17 mouse cellular contexts compared by ENCODE assay signal in genomic region chr2:74731799-74732512, GRCm38 (mm10). TPM values are rescaled to one million over a fixed set of nuclear protein-coding genes. Genes with fewer than 3 reads are reported as not detected.
DNase-seq lines count a peak whose midpoint lies in the region; ATAC-seq lines count a peak whose summit lies in the region.
"Had no signal": no experiment of that assay in that cellular context is flagged by ENCODE, and none has a peak within 500 bp of the region (broad histone marks: within the 10 kb centered on the region; RNA-seq: fewer than 3 reads in every experiment).

No protein-coding gene starts in this region.

- peaks cover 2% of the 10 kb centered on the region; the same call in 1 of the 2 replicates for H3K27me3 ChIP-seq in kidney, embryonic 14.5 days (ENCODE audit: control insufficient read depth, insufficient read depth, low read length)
- H3K27me3 ChIP-seq in hindbrain, embryonic 10.5 days (ENCODE audit: insufficient read depth, poor library complexity, severe bottlenecking), result peaks cover 100% of the 10 kb centered on the region
- H3K27me3 ChIP-seq in hindbrain, embryonic 15.5 days, result peaks cover 54% of the 10 kb centered on the region
- no peaks in the 10 kb centered on the region for H3K27me3 ChIP-seq in neural tube, embryonic 13.5 days

- H3K27ac ChIP-seq in kidney, embryonic 14.5 days (ENCODE audit: low read depth, low read length), result peak overlapping the region; percentile 88
- H3K27ac ChIP-seq in hindbrain, embryonic 10.5 days, result peak overlapping the region; percentile 76
- peak overlapping the region; percentile 91 for H3K27ac ChIP-seq in hindbrain, embryonic 15.5 days (replicated peaks)
- peak overlapping the region; percentile 99 for H3K27ac ChIP-seq in neural tube, embryonic 13.5 days (replicated peaks)

- no peaks in the 10 kb centered on the region for H3K9me3 ChIP-seq in kidney, embryonic 14.5 days (ENCODE audit: control insufficient read depth, low read length)
- H3K9me3 ChIP-seq in hindbrain, embryonic 10.5 days, result no peaks in the 10 kb centered on the region
- H3K9me3 ChIP-seq in hindbrain, embryonic 15.5 days, result no peaks in the 10 kb centered on the region
- no peaks in the 10 kb centered on the region for H3K9me3 ChIP-seq in neural tube, embryonic 13.5 days

- H3K4me2 ChIP-seq in kidney, embryonic 14.5 days (replicated peaks; ENCODE audit: low read depth, low read length), result peak overlapping the region; percentile 74
- peak overlapping the region; percentile 57 for H3K4me2 ChIP-seq in hindbrain, embryonic 15.5 days
- peak overlapping the region; percentile 68 for H3K4me2 ChIP-seq in neural tube, embryonic 13.5 days

- peak overlapping the region; percentile 67 for H3K9ac ChIP-seq in kidney, embryonic 14.5 days (ENCODE audit: low read depth, low read length)
- H3K9ac ChIP-seq in hindbrain, embryonic 15.5 days, result peak overlapping the region; percentile 53
- peak overlapping the region; percentile 86 for H3K9ac ChIP-seq in neural tube, embryonic 13.5 days
- H3K9ac ChIP-seq: lung, embryonic 14.5 days had no signal

- WGBS in kidney, embryonic 14.5 days, result 19% methylated on average over 9 of the region's 9 CpGs
- WGBS in hindbrain, embryonic 10.5 days, result 2% methylated on average over 9 of the region's 9 CpGs
- 3% methylated on average over 9 of the region's 9 CpGs for WGBS in hindbrain, embryonic 15.5 days
- WGBS in neural tube, embryonic 13.5 days, result 6% methylated on average over 9 of the region's 9 CpGs

- no peak for ATAC-seq in kidney, embryonic 14.5 days (ENCODE audit: low FRiP score, low TSS enrichment)
- no peak for ATAC-seq in hindbrain, embryonic 15.5 days (ENCODE audit: low FRiP score, low read depth)
- no peak for ATAC-seq in neural tube, embryonic 13.5 days (ENCODE audit: low read depth)

- no peak for DNase-seq in kidney, postnatal 4 days
- DNase-seq in hindbrain, embryonic 10.5 days (ENCODE audit: low spot score), result peak; percentile 30
- DNase-seq in Muller cell, postnatal 12 days (ENCODE audit: inconsistent ontology term), result no peak
- no peak for DNase-seq in right cerebral cortex, adult 2 months (ENCODE audit: low spot score in 2 of 2)
- DNase-seq: adrenal gland, postnatal 36 days; heart, adult 11 months; kidney, adult 11 months; lung, embryonic 14.5 days; midbrain, embryonic 14.5 days; right cerebral cortex, postnatal 4 days; thymus, postnatal 14 days had no signal

- H3K36me3 ChIP-seq in kidney, embryonic 14.5 days (ENCODE audit: control insufficient read depth, insufficient read depth, low read length), result peaks cover 15% of the 10 kb centered on the region
- H3K36me3 ChIP-seq in hindbrain, embryonic 10.5 days, result no peaks in the 10 kb centered on the region
- no peaks in the 10 kb centered on the region for H3K36me3 ChIP-seq in hindbrain, embryonic 15.5 days
- peaks cover 47% of the 10 kb centered on the region for H3K36me3 ChIP-seq in neural tube, embryonic 13.5 days

- H3K4me1 ChIP-seq in kidney, embryonic 14.5 days (ENCODE audit: control insufficient read depth, insufficient read depth, low read length), result peaks cover 63% of the 10 kb centered on the region
- peaks cover 26% of the 10 kb centered on the region for H3K4me1 ChIP-seq in hindbrain, embryonic 10.5 days (replicated peaks)
- peaks cover 17% of the 10 kb centered on the region for H3K4me1 ChIP-seq in hindbrain, embryonic 15.5 days (replicated peaks)
- peaks cover 98% of the 10 kb centered on the region for H3K4me1 ChIP-seq in neural tube, embryonic 13.5 days (replicated peaks)

- H3K4me3 ChIP-seq in kidney, embryonic 14.5 days (ENCODE audit: low read length), result peak overlapping the region; percentile 41
- peak overlapping the region; percentile 45 for H3K4me3 ChIP-seq in hindbrain, embryonic 10.5 days
- H3K4me3 ChIP-seq in hindbrain, embryonic 15.5 days, result peak overlapping the region; percentile 43
- H3K4me3 ChIP-seq in neural tube, embryonic 13.5 days, result peak overlapping the region; percentile 38

RNA-seq across cellular contexts. Expression of gene Gm28230, which starts 5.4 kb away (rescaled TPM):
- polyA plus RNA-seq in kidney, embryonic 14.5 days (2014; fragmentation: Nextera tagmentation; extraction: Ambion mirVana), result 2.3 and 4.0 TPM in 2 replicates
- not detected in 2 replicates for polyA plus RNA-seq in hindbrain, embryonic 10.5 days (2016; fragmentation: Nextera tagmentation; extraction: Ambion mirVana)
- 0.87 and 1.6 TPM in 2 replicates for polyA plus RNA-seq in hindbrain, embryonic 15.5 days (2015; fragmentation: Nextera tagmentation; extraction: Ambion mirVana)
- polyA plus RNA-seq in neural tube, embryonic 13.5 days (2015; fragmentation: Nextera tagmentation; extraction: Ambion mirVana), result 2.2 and 2.4 TPM in 2 replicates
- polyA plus RNA-seq: embryonic facial prominence, embryonic 11.5 days; heart, postnatal 0 days; liver, embryonic 11.5 days; lung, embryonic 14.5 days; midbrain, embryonic 14.5 days had no signal

RNA-seq across cellular contexts. Expression of gene Hoxd4, which starts 20.2 kb away (rescaled TPM):
- polyA plus RNA-seq in kidney, embryonic 14.5 days (2014; fragmentation: Nextera tagmentation; extraction: Ambion mirVana), result 6.3 and 18.7 TPM in 2 replicates
- 0.14 and 2.6 TPM in 2 replicates for polyA plus RNA-seq in hindbrain, embryonic 10.5 days (2016; fragmentation: Nextera tagmentation; extraction: Ambion mirVana)
- 2.7 and 3.3 TPM in 2 replicates for polyA plus RNA-seq in hindbrain, embryonic 15.5 days (2015; fragmentation: Nextera tagmentation; extraction: Ambion mirVana)
- 6.9 and 7.2 TPM in 2 replicates for polyA plus RNA-seq in neural tube, embryonic 13.5 days (2015; fragmentation: Nextera tagmentation; extraction: Ambion mirVana)
- polyA plus RNA-seq: lung, embryonic 14.5 days; midbrain, embryonic 14.5 days had no signal

RNA-seq across cellular contexts. Expression of gene Hoxd3, which starts 20.2 kb away (rescaled TPM):
- polyA plus RNA-seq in kidney, embryonic 14.5 days (2014; fragmentation: Nextera tagmentation; extraction: Ambion mirVana), result 12.3 and 12.6 TPM in 2 replicates
- 15.5 and 55.9 TPM in 2 replicates for polyA plus RNA-seq in hindbrain, embryonic 10.5 days (2016; fragmentation: Nextera tagmentation; extraction: Ambion mirVana)
- polyA plus RNA-seq in hindbrain, embryonic 15.5 days (2015; fragmentation: Nextera tagmentation; extraction: Ambion mirVana), result 49.4 and 51.8 TPM in 2 replicates
- polyA plus RNA-seq in neural tube, embryonic 13.5 days (2015; fragmentation: Nextera tagmentation; extraction: Ambion mirVana), result 24.2 and 33.8 TPM in 2 replicates
- polyA plus RNA-seq: lung, embryonic 14.5 days; midbrain, embryonic 14.5 days had no signal

RNA-seq across cellular contexts. Expression of gene Hoxd8, which starts 27.5 kb away (rescaled TPM):
- 45.0 and 45.2 TPM in 2 replicates for polyA plus RNA-seq in kidney, embryonic 14.5 days (2014; fragmentation: Nextera tagmentation; extraction: Ambion mirVana)
- polyA plus RNA-seq in hindbrain, embryonic 10.5 days (2016; fragmentation: Nextera tagmentation; extraction: Ambion mirVana), result not detected in 2 replicates
- 0.73 and 1.3 TPM in 2 replicates for polyA plus RNA-seq in hindbrain, embryonic 15.5 days (2015; fragmentation: Nextera tagmentation; extraction: Ambion mirVana)
- 17.4 and 22.8 TPM in 2 replicates for polyA plus RNA-seq in neural tube, embryonic 13.5 days (2015; fragmentation: Nextera tagmentation; extraction: Ambion mirVana)
- polyA plus RNA-seq: midbrain, embryonic 14.5 days had no signal

RNA-seq across cellular contexts. Expression of gene Hoxd1, which starts 30.8 kb away (rescaled TPM):
- 1.8 and 1.9 TPM in 2 replicates for polyA plus RNA-seq in kidney, embryonic 14.5 days (2014; fragmentation: Nextera tagmentation; extraction: Ambion mirVana)
- polyA plus RNA-seq in hindbrain, embryonic 10.5 days (2016; fragmentation: Nextera tagmentation; extraction: Ambion mirVana), result 0.14 and 0.60 TPM in 2 replicates
- polyA plus RNA-seq in hindbrain, embryonic 15.5 days (2015; fragmentation: Nextera tagmentation; extraction: Ambion mirVana), result 1.2 and 2.4 TPM in 2 replicates
- polyA plus RNA-seq in neural tube, embryonic 13.5 days (2015; fragmentation: Nextera tagmentation; extraction: Ambion mirVana), result 6.4 and 9.0 TPM in 2 replicates
- polyA plus RNA-seq: heart, postnatal 0 days; midbrain, embryonic 14.5 days had no signal
